Mouse (Mus musculus) forebrain, embryonic 15.5 days (tissue): ENCODE measurements at regions not wholly inside any gene's neighbourhood (a gene's known extent, or its start where the extent isn't known, plus 50 kb on each side); places are given as distances from the start of the nearest gene placed in this dataset.

Source experiments
- ATAC-seq: fragments of 200-750 bp; cut with Nextera tagmentation; replicated peaks from 2 replicates; pipeline ENCODE4 v1.8.0; 2017; ENCODE audit warnings: mild to moderate bottlenecking, moderate TSS enrichment, moderate library complexity
- H3K27ac ChIP-seq: fragments of 300-500 bp; sonication (generic); replicated peaks from 2 replicates; pipeline ENCODE4 v1.5.1; 2015; ENCODE audit warnings: mild to moderate bottlenecking, inconsistent platforms
- H3K27me3 ChIP-seq: fragments of 300-500 bp; sonication (generic); 2 replicates; pipeline ENCODE4 v1.6.1; 2015; ENCODE audit warnings: inconsistent platforms
- H3K36me3 ChIP-seq: fragments of 300-500 bp; sonication (generic); 2 replicates; pipeline ENCODE4 v1.6.1; 2015; ENCODE audit warnings: mild to moderate bottlenecking, inconsistent platforms
- H3K4me1 ChIP-seq: fragments of 300-500 bp; sonication (generic); 2 replicates; pipeline ENCODE4 v1.6.1; 2015; ENCODE audit warnings: inconsistent platforms
- H3K4me2 ChIP-seq: fragments of 300-500 bp; sonication (generic); replicated peaks from 2 replicates; pipeline ENCODE4 v1.6.1; 2015; ENCODE audit warnings: mild to moderate bottlenecking, inconsistent platforms
- H3K4me3 ChIP-seq: fragments of 300-500 bp; sonication (generic); 2 replicates; pipeline ENCODE4 v1.5.1; 2015; ENCODE audit warnings: mild to moderate bottlenecking, inconsistent platforms
- H3K9ac ChIP-seq: fragments of 300-500 bp; sonication (generic); replicated peaks from 2 replicates; pipeline ENCODE4 v1.6.1; 2015; ENCODE audit warnings: mild to moderate bottlenecking, inconsistent platforms
- H3K9me3 ChIP-seq: fragments of 300-500 bp; sonication (generic); 2 replicates; pipeline ENCODE4 v1.6.1; 2016; ENCODE audit warnings: inconsistent platforms
- WGBS: fragments of 180-500 bp; shearing (Covaris S2); methylation state at CpG from one replicate; pipeline ENCODE4 v1.1.7; 2015; ENCODE audit warnings: mixed read lengths; 5-methylcytosine and 5-hydroxymethylcytosine counted together

- Histone ChIP-seq H3K4me2 (no peak overlapping the region), H3K4me3 (no peak overlapping the region), H3K36me3 (no peaks in the 10 kb centered on the region), H3K27ac (peak overlapping the region; percentile 36; the same call in 1 of the 2 replicates), H3K4me1 (peaks cover 12% of the 10 kb centered on the region; the same call in 1 of the 2 replicates), H3K27me3 (no peaks in the 10 kb centered on the region), H3K9me3 (no peaks in the 10 kb centered on the region), H3K9ac (no peak overlapping the region)
- ATAC-seq: peak; percentile 77
- 34% methylated on average over 11 of the region's 11 CpGs for WGBS
These were observed 330.3 kb downstream of the Cbln4 start for GRCm38 (mm10) chr2:171712816-171713570.

DNA sequence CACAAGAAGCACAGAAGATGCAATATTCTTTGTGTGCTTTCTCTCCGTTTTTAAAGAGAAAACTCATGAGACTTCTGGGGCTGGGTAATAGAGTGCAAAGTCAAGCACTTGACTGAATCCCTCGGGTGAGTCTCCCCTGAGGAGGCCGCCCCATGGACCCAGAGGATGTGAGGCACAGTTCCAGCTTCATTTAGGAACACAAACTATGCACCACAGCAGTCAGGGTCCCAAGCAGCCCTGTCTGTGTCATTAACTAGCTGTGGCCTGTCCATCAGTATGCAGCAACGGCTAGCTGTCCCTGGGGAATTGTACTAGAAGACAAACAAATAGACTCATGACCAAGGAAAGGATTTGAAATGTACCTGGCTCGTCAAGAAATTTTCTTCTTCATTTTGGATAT is 349.7 kb downstream of the Cbln4 start:
- Histone ChIP-seq H3K36me3 (no peaks in the 10 kb centered on the region), H3K9ac (no peak overlapping the region), H3K9me3 (no peaks in the 10 kb centered on the region), H3K4me2 (no peak overlapping the region), H3K4me3 (no peak overlapping the region), H3K27ac (no peak overlapping the region), H3K27me3 (no peaks in the 10 kb centered on the region), H3K4me1 (no peaks in the 10 kb centered on the region)
- no peak for ATAC-seq
- 87% methylated on average over 5 of the region's 5 CpGs for WGBS

GRCm38 (mm10) chr2:171690781-171691180 is 352.5 kb downstream of the Cbln4 start:
- Histone ChIP-seq H3K9me3 (no peaks in the 10 kb centered on the region), H3K9ac (no peak overlapping the region), H3K27me3 (no peaks in the 10 kb centered on the region), H3K27ac (no peak overlapping the region), H3K4me1 (no peaks in the 10 kb centered on the region), H3K4me2 (no peak overlapping the region), H3K4me3 (no peak overlapping the region), H3K36me3 (no peaks in the 10 kb centered on the region)
- no peak for ATAC-seq
- WGBS: 41% methylated on average over 4 of the region's 4 CpGs

DNA sequence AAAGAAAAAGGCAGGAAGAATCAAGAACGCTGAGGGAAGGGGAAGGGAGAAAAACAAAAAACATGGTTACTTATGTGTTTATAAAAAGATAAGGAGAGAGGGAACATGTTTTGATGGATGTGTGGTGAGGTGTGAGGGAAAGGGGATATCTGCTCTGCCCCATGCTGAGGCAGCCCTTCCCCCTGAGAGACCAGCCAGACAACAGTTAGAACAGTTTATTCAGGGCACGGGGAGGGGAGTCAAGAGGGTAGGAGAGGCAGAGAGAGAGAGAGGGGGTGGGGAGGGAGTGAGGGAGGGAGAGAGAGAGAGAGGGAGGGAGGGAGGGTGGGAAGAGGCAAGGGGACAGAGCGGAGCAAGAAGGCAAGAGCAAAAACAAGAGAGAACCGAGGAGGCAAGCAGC is 354.2 kb downstream of the Cbln4 start:
- Histone ChIP-seq H3K4me3 (no peak overlapping the region), H3K27ac (no peak overlapping the region), H3K27me3 (no peaks in the 10 kb centered on the region), H3K4me2 (no peak overlapping the region), H3K9me3 (no peaks in the 10 kb centered on the region), H3K4me1 (no peaks in the 10 kb centered on the region), H3K36me3 (no peaks in the 10 kb centered on the region), H3K9ac (no peak overlapping the region)
- WGBS: 42% methylated on average over 4 of the region's 4 CpGs
- ATAC-seq: no peak

GRCm38 (mm10) chr2:171677998-171678397 is 365.3 kb downstream of the Cbln4 start:
- 86% methylated on average over 2 of the region's 2 CpGs for WGBS
- no peaks in the 10 kb centered on the region for H3K36me3 ChIP-seq
- H3K9me3 ChIP-seq: no peaks in the 10 kb centered on the region
- H3K4me3 ChIP-seq: no peak overlapping the region
- no peak for ATAC-seq
- no peaks in the 10 kb centered on the region for H3K4me1 ChIP-seq
- no peak overlapping the region for H3K27ac ChIP-seq
- no peak overlapping the region for H3K9ac ChIP-seq
- H3K27me3 ChIP-seq: no peaks in the 10 kb centered on the region
- H3K4me2 ChIP-seq: no peak overlapping the region

DNA sequence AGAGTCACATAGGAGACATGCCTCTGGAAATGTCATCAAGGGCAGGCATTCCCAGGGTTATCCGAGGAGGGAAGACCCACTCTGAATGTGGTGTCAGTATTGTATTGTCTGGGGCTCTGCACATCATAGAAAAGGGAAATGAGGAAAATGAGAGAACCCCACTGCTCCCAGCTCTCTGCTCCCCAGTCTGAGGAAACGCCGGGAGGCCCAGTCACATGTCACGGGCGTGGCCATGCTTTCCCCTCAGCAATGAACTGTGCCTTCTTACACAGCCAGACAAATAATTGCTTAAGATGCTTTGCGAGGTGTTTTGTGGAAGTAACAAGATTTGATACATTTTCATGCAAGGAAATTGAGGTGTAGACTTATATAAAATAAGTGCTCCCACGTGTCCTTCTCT is 366.1 kb downstream of the Cbln4 start:
- Histone ChIP-seq H3K27ac (no peak overlapping the region), H3K9ac (no peak overlapping the region), H3K9me3 (no peaks in the 10 kb centered on the region), H3K36me3 (no peaks in the 10 kb centered on the region), H3K4me3 (no peak overlapping the region), H3K4me1 (no peaks in the 10 kb centered on the region), H3K4me2 (no peak overlapping the region), H3K27me3 (no peaks in the 10 kb centered on the region)
- no peak for ATAC-seq
- WGBS: 91% methylated on average over 7 of the region's 7 CpGs

- no peak for ATAC-seq
- H3K9ac ChIP-seq: no peak overlapping the region
- no peaks in the 10 kb centered on the region for H3K27me3 ChIP-seq
- H3K4me1 ChIP-seq: no peaks in the 10 kb centered on the region
- H3K27ac ChIP-seq: no peak overlapping the region
- no peak overlapping the region for H3K4me2 ChIP-seq
- H3K36me3 ChIP-seq: no peaks in the 10 kb centered on the region
- no peak overlapping the region for H3K4me3 ChIP-seq
- H3K9me3 ChIP-seq: no peaks in the 10 kb centered on the region
- 60% methylated on average over 8 of the region's 8 CpGs for WGBS
These were observed 367.2 kb downstream of the Cbln4 start for GRCm38 (mm10) chr2:171676083-171676482.

- 69% methylated on average over 2 of the region's 2 CpGs for WGBS
- no peak overlapping the region for H3K27ac ChIP-seq
- H3K27me3 ChIP-seq: no peaks in the 10 kb centered on the region
- ATAC-seq: no peak
- no peak overlapping the region for H3K4me2 ChIP-seq
- H3K4me1 ChIP-seq: no peaks in the 10 kb centered on the region
- no peaks in the 10 kb centered on the region for H3K36me3 ChIP-seq
- no peaks in the 10 kb centered on the region for H3K9me3 ChIP-seq
- no peak overlapping the region for H3K4me3 ChIP-seq
- no peak overlapping the region for H3K9ac ChIP-seq
These were observed 367.9 kb downstream of the Cbln4 start for GRCm38 (mm10) chr2:171675411-171675810.

GRCm38 (mm10) chr2:171670945-171671547 is 372.2 kb downstream of the Cbln4 start:
- ATAC-seq: no peak
- Histone ChIP-seq H3K4me2 (no peak overlapping the region), H3K9ac (no peak overlapping the region), H3K27ac (no peak overlapping the region), H3K4me1 (peaks cover 12% of the 10 kb centered on the region), H3K4me3 (no peak overlapping the region), H3K27me3 (no peaks in the 10 kb centered on the region), H3K36me3 (no peaks in the 10 kb centered on the region), H3K9me3 (no peaks in the 10 kb centered on the region)
- 91% methylated on average over 8 of the region's 8 CpGs for WGBS

GRCm38 (mm10) chr2:171668791-171669645 is 374.2 kb downstream of the Cbln4 start:
- no peaks in the 10 kb centered on the region for H3K9me3 ChIP-seq
- 15% methylated on average over 4 of the region's 4 CpGs for WGBS
- ATAC-seq: no peak
- no peaks in the 10 kb centered on the region for H3K27me3 ChIP-seq
- H3K4me3 ChIP-seq: no peak overlapping the region
- no peak overlapping the region for H3K27ac ChIP-seq
- H3K4me1 ChIP-seq: peaks cover 12% of the 10 kb centered on the region
- H3K9ac ChIP-seq: no peak overlapping the region
- H3K4me2 ChIP-seq: no peak overlapping the region
- H3K36me3 ChIP-seq: no peaks in the 10 kb centered on the region

- Histone ChIP-seq H3K36me3 (no peaks in the 10 kb centered on the region), H3K27ac (no peak overlapping the region), H3K27me3 (no peaks in the 10 kb centered on the region), H3K4me3 (no peak overlapping the region), H3K9ac (no peak overlapping the region), H3K4me1 (0 out of 2 replicates have a peak, but pooled peaks cover 9% of the 10 kb centered on the region), H3K9me3 (no peaks in the 10 kb centered on the region), H3K4me2 (no peak overlapping the region)
- WGBS: 90% methylated on average over 6 of the region's 6 CpGs
- no peak for ATAC-seq
These were observed 380.7 kb downstream of the Cbln4 start for GRCm38 (mm10) chr2:171662571-171662970.

DNA sequence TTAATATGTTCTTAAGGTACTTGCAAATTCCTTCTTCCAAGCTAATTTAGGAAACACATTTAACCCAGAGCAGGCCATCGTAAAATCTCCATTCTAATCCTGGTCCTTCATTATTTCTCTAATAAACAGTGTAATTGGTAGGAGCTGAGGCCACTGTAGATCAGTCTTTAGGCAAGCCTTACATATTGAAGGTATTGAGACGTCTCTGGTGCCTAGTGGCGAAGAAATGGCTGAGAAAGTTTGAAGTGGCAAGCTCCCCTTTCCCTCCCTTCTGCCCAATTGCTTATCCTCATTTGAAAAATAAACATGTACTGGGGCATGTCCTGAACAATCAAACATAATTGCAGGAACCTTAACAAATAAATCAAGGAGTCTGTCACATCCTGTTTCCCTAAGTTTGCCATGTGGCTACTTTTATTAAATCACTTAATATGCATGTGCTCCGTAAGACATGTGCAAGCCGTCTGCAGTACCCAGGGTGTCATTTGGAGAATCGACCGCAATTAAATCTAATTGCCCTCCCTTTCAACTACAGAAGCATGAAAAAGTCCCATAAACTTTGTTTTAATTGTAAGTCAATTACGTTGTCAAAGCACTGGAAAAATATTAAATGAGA is 381.3 kb downstream of the Cbln4 start:
- no peaks in the 10 kb centered on the region for H3K27me3 ChIP-seq
- H3K36me3 ChIP-seq: no peaks in the 10 kb centered on the region
- H3K9ac ChIP-seq: no peak overlapping the region
- 36% methylated on average over 8 of the region's 8 CpGs for WGBS
- no peaks in the 10 kb centered on the region for H3K9me3 ChIP-seq
- ATAC-seq: no peak
- no peak overlapping the region for H3K4me2 ChIP-seq
- H3K4me1 ChIP-seq: 0 out of 2 replicates have a peak, but pooled peaks cover 9% of the 10 kb centered on the region
- H3K27ac ChIP-seq: no peak overlapping the region
- no peak overlapping the region for H3K4me3 ChIP-seq
